Mouse (Mus musculus): Measurements from ENCODE around the gene Gnpnat1. TPM values are rescaled to one million over a fixed set of nuclear protein-coding genes. Genes with fewer than 3 reads are reported as not detected.

Gnpnat1 gene
- total and polyA plus RNA-seq, 2 experiments: 23.5 to 115 TPM

DNA sequence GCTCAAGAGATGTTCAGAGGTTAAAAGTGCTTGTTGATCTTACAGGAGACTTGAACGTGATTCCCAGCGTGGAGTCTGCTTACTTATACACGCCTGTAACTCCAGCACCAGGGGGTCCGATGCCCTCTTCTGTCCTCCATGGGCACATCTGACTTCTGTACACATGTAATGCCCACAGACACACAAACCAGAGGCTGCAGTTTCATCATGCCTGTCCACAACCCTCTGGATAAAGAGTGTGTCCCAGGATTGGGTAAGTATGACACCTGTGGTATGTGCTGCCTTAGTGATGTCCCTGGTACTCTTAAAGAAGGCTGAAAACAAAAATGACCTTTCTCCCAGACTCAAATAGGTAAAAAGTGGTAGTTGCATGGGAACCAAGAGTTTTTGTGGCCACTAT, 14.6 kb upstream of the Gnpnat1 start:
- Histone ChIP-seq H3K4me1 (ENCODE audit: control insufficient read depth, insufficient read depth, low read length) (peaks cover 13% of the 10 kb centered on the region), H3K79me2 (ENCODE audit: control insufficient read depth, insufficient read depth, low read length) (no peaks in the 10 kb centered on the region), H3K4me3 (ENCODE audit: insufficient read depth, low read depth, low read length) (no peak overlapping the region), H3K27me3 (ENCODE audit: control insufficient read depth, insufficient read depth, low read length) (no peaks in the 10 kb centered on the region), H3K9ac (ENCODE audit: low read depth, low read length) (no peak overlapping the region), H3K36me3 (ENCODE audit: control insufficient read depth, insufficient read depth, low read length) (no peaks in the 10 kb centered on the region), H3K27ac (replicated peaks; ENCODE audit: insufficient read depth, low read depth, low read length) (peak overlapping the region; percentile 99)
- no peak for TF ChIP-seq CTCF (IDR thresholded peaks at IDR 0.05; ENCODE audit: low read depth, low read length)
- DNase-seq (ENCODE audit: extremely low read depth, low read depth, low spot score): peak; percentile 54
- 58% methylated on average over 4 of the region's 4 CpGs for WGBS

DNA sequence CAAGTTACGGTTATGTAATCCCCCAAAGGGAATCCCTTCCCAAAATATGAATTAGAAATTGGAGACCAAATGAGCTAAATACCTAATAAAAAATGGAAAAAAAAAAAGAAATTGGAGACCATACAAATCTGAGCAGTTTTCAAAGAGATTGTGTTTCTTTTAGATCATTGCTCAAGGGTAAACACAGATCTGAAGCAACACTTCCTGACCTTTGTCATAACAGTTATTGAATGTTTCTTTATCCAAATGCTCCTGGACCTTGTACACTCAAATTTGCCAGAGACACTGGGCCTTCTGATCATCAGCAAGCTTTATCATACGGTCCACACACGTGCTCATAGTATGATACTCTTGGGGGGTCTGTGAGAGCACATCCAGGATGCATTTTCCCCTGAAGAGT, 13.8 kb upstream of the Gnpnat1 start:
- peak; percentile 99 for DNase-seq (ENCODE audit: extremely low read depth, low read depth, low spot score)
- no peaks in the 10 kb centered on the region for H3K36me3 ChIP-seq (ENCODE audit: control insufficient read depth, insufficient read depth, low read length)
- no peak overlapping the region for H3K4me3 ChIP-seq (ENCODE audit: insufficient read depth, low read depth, low read length)
- 22% methylated on average over 3 of the region's 3 CpGs for WGBS
- no peaks in the 10 kb centered on the region for H3K79me2 ChIP-seq (ENCODE audit: control insufficient read depth, insufficient read depth, low read length)
- H3K27me3 ChIP-seq (ENCODE audit: control insufficient read depth, insufficient read depth, low read length): no peaks in the 10 kb centered on the region
- peak overlapping the region; percentile 99 for H3K27ac ChIP-seq (replicated peaks; ENCODE audit: insufficient read depth, low read depth, low read length)
- TF ChIP-seq CTCF (IDR thresholded peaks at IDR 0.05; ENCODE audit: low read depth, low read length): no peak
- TF ChIP-seq POLR2A (IDR thresholded peaks at IDR 0.05; ENCODE audit: extremely low read depth, insufficient read depth, low read length): no peak
- H3K9ac ChIP-seq (ENCODE audit: low read depth, low read length): no peak overlapping the region
- H3K4me1 ChIP-seq (ENCODE audit: control insufficient read depth, insufficient read depth, low read length): peaks cover 13% of the 10 kb centered on the region

DNA sequence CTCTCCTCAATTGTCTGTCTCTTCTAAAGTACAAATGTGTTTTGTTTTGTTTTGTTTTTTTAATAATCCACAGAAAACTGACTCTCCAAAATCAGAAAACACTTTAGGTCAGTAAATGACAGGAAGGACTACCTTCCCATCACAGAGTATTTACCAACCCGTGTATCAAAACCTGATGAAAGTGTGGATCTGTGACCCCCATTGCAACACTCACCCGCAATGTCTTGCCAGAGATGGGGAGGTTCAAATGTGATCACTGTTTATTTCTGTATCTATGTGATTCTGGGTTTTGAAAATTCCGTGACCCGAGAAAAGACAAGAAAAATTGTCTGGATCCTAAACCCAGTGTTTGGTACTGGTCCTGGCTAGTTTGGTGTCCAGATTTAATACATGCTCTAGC, 11.6 kb upstream of the Gnpnat1 start:
- Histone ChIP-seq H3K36me3 (ENCODE audit: control insufficient read depth, insufficient read depth, low read length) (no peaks in the 10 kb centered on the region), H3K4me1 (ENCODE audit: control insufficient read depth, insufficient read depth, low read length) (peaks cover 11% of the 10 kb centered on the region), H3K4me3 (ENCODE audit: insufficient read depth, low read depth, low read length) (no peak overlapping the region), H3K27me3 (ENCODE audit: control insufficient read depth, insufficient read depth, low read length) (no peaks in the 10 kb centered on the region), H3K27ac (replicated peaks; ENCODE audit: insufficient read depth, low read depth, low read length) (peak overlapping the region; percentile 100), H3K79me2 (ENCODE audit: control insufficient read depth, insufficient read depth, low read length) (no peaks in the 10 kb centered on the region), H3K9ac (ENCODE audit: low read depth, low read length) (no peak overlapping the region)
- TF ChIP-seq CTCF (IDR thresholded peaks at IDR 0.05; ENCODE audit: low read depth, low read length) (no peak), POLR2A (IDR thresholded peaks at IDR 0.05; ENCODE audit: extremely low read depth, insufficient read depth, low read length) (no peak)
- peak; percentile 96 for DNase-seq (ENCODE audit: extremely low read depth, low read depth, low spot score)
- 26% methylated on average over 4 of the region's 4 CpGs for WGBS

DNA sequence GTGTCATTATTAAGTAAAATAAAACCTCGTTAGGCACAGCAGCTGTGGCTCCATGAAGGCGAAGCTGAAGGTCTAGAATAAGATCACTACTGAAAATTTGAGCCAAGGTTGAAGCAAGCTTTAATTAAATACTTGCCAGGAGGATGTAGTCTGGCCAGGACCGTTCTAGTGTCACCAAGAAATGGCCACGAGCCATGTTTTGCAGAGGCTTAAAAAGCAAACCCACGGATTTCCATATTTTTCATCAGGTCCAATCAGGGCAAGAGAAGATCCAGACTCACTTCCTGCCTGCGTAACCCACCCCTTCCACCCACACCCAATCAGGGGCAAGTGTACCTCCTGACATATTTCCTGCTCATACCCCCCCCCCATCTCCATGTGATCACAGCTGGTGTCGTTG, 1.1 kb downstream of the Gnpnat1 start:
- H3K9ac ChIP-seq (ENCODE audit: low read depth, low read length): no peak overlapping the region
- DNase-seq (ENCODE audit: extremely low read depth, low read depth, low spot score): no peak
- no peaks in the 10 kb centered on the region for H3K27me3 ChIP-seq (ENCODE audit: control insufficient read depth, insufficient read depth, low read length)
- TF ChIP-seq POLR2A (IDR thresholded peaks at IDR 0.05; ENCODE audit: extremely low read depth, insufficient read depth, low read length) (no peak), CTCF (IDR thresholded peaks at IDR 0.05; ENCODE audit: low read depth, low read length) (no peak)
- H3K4me1 ChIP-seq (ENCODE audit: control insufficient read depth, insufficient read depth, low read length): no peaks in the 10 kb centered on the region
- H3K36me3 ChIP-seq (ENCODE audit: control insufficient read depth, insufficient read depth, low read length): no peaks in the 10 kb centered on the region
- no peaks in the 10 kb centered on the region for H3K79me2 ChIP-seq (ENCODE audit: control insufficient read depth, insufficient read depth, low read length)
- 83% methylated on average over 7 of the region's 7 CpGs for WGBS
- no peak overlapping the region for H3K27ac ChIP-seq (replicated peaks; ENCODE audit: insufficient read depth, low read depth, low read length)
- H3K4me3 ChIP-seq (ENCODE audit: insufficient read depth, low read depth, low read length): no peak overlapping the region

- no peak for TF ChIP-seq POLR2A (IDR thresholded peaks at IDR 0.05; ENCODE audit: extremely low read depth, insufficient read depth, low read length)
- TF ChIP-seq CTCF (IDR thresholded peaks at IDR 0.05; ENCODE audit: low read depth, low read length): peak; percentile 59
- H3K79me2 ChIP-seq (ENCODE audit: control insufficient read depth, insufficient read depth, low read length): no peaks in the 10 kb centered on the region
- H3K4me1 ChIP-seq (ENCODE audit: control insufficient read depth, insufficient read depth, low read length): no peaks in the 10 kb centered on the region
- H3K27me3 ChIP-seq (ENCODE audit: control insufficient read depth, insufficient read depth, low read length): no peaks in the 10 kb centered on the region
- no peak overlapping the region for H3K9ac ChIP-seq (ENCODE audit: low read depth, low read length)
- 74% methylated on average over 3 of the region's 3 CpGs for whole genome bisulfite sequencing
- DNase-seq (ENCODE audit: extremely low read depth, low read depth, low spot score): peak; percentile 66
- H3K4me3 ChIP-seq (ENCODE audit: insufficient read depth, low read depth, low read length): no peak overlapping the region
- no peak overlapping the region for H3K27ac ChIP-seq (replicated peaks; ENCODE audit: insufficient read depth, low read depth, low read length)
- no peaks in the 10 kb centered on the region for H3K36me3 ChIP-seq (ENCODE audit: control insufficient read depth, insufficient read depth, low read length)
Measured at GRCm38 (mm10) chr14:45399836-45400235, 4.9 kb downstream of the Gnpnat1 start.

DNA sequence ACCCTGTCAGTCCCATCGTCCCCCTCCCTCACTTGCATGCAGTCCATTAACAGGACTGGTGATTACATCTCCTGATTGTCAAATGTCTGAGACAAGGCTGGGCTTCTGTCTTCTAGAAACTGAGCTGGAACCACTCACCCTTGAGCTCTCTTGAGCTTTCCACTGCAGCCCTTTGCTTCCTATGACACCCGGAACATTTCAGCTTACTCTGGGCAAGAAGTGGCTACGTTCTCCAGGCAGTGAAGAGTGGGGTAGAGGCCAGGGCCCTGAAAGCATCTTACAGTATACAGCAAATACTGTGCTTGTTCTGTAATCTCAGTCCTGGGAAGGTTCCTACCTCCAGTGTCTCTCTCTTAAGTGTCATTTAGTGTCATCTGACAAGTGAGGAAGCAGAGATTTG, 15.5 kb downstream of the Gnpnat1 start:
- H3K27ac ChIP-seq (replicated peaks; ENCODE audit: insufficient read depth, low read depth, low read length): peak overlapping the region; percentile 91
- 5% methylated on average over 3 of the region's 3 CpGs for WGBS
- peak overlapping the region; percentile 75 for H3K9ac ChIP-seq (ENCODE audit: low read depth, low read length)
- H3K79me2 ChIP-seq (ENCODE audit: control insufficient read depth, insufficient read depth, low read length): peaks cover 6% of the 10 kb centered on the region; the same call in 1 of the 2 replicates
- TF ChIP-seq POLR2A (IDR thresholded peaks at IDR 0.05; ENCODE audit: extremely low read depth, insufficient read depth, low read length) (no peak), CTCF (IDR thresholded peaks at IDR 0.05; ENCODE audit: low read depth, low read length) (no peak)
- H3K27me3 ChIP-seq (ENCODE audit: control insufficient read depth, insufficient read depth, low read length): no peaks in the 10 kb centered on the region
- H3K4me3 ChIP-seq (ENCODE audit: insufficient read depth, low read depth, low read length): peak overlapping the region; percentile 95
- H3K36me3 ChIP-seq (ENCODE audit: control insufficient read depth, insufficient read depth, low read length): peaks cover 2% of the 10 kb centered on the region; the same call in 1 of the 2 replicates
- no peak for DNase-seq (ENCODE audit: extremely low read depth, low read depth, low spot score)
- H3K4me1 ChIP-seq (ENCODE audit: control insufficient read depth, insufficient read depth, low read length): peaks cover 21% of the 10 kb centered on the region
